Mouse (Mus musculus) thymus, adult 2 months (tissue): ENCODE results near the gene Dhrs7.

ENCODE experiments used
- CTCF ChIP-seq: fragments of 200-500 bp; IDR thresholded peaks from 2 replicates; pipeline ENCODE4 v1.5.1; 2012; ENCODE audit warnings: mild to moderate bottlenecking, control low read depth, low read length, moderate library complexity, borderline replicate concordance; ENCODE audit not compliant: control insufficient read depth, poor library complexity, insufficient read depth; ENCODE audit errors: extremely low read depth
- POLR2A ChIP-seq: fragments of 200-500 bp; IDR thresholded peaks from 2 replicates; pipeline ENCODE4 v1.6.1; 2012; ENCODE audit warnings: mild to moderate bottlenecking, low read length, control low read depth, moderate library complexity; ENCODE audit not compliant: control insufficient read depth, poor library complexity, insufficient read depth; ENCODE audit errors: extremely low read depth

GRCm38 (mm10) chr12:72671516-72672135 lies 6.9 kb upstream of the Dhrs7 start:
- no peak for TF ChIP-seq POLR2A
- no peak for TF ChIP-seq CTCF
